Mouse (Mus musculus) kidney, embryonic 15.5 days (tissue): Measurements from ENCODE around the gene Spata13. TPM values are rescaled to one million over a fixed set of nuclear protein-coding genes. Genes with fewer than 3 reads are reported as not detected.

ENCODE experiments used
- ATAC-seq: fragments of 200-750 bp; cut with Nextera tagmentation; replicated peaks from 2 replicates; pipeline ENCODE4 v1.8.0; 2017; ENCODE audit warnings: moderate TSS enrichment; ENCODE audit not compliant: low FRiP score
- H3K27ac ChIP-seq: fragments of 300-500 bp; sonication (generic); 2 replicates; pipeline ENCODE4 v1.5.1; 2015; ENCODE audit warnings: mild to moderate bottlenecking, inconsistent platforms
- H3K27me3 ChIP-seq: fragments of 300-500 bp; sonication (generic); 2 replicates; pipeline ENCODE4 v1.6.1; 2015; ENCODE audit warnings: inconsistent platforms
- H3K36me3 ChIP-seq: fragments of 300-500 bp; sonication (generic); 2 replicates; pipeline ENCODE4 v1.6.1; 2015; ENCODE audit warnings: inconsistent platforms
- H3K4me1 ChIP-seq: fragments of 300-500 bp; sonication (generic); 2 replicates; pipeline ENCODE4 v1.6.1; 2015; ENCODE audit warnings: inconsistent platforms
- H3K4me2 ChIP-seq: fragments of 300-500 bp; sonication (generic); 2 replicates; pipeline ENCODE4 v1.6.1; 2015; ENCODE audit warnings: moderate library complexity, mild to moderate bottlenecking, inconsistent platforms
- H3K4me3 ChIP-seq: fragments of 300-500 bp; sonication (generic); replicated peaks from 2 replicates; pipeline ENCODE4 v1.5.1; 2015; ENCODE audit warnings: mild to moderate bottlenecking, inconsistent platforms
- H3K9ac ChIP-seq: fragments of 300-500 bp; sonication (generic); 2 replicates; pipeline ENCODE4 v1.6.1; 2015; ENCODE audit warnings: mild to moderate bottlenecking, inconsistent platforms
- H3K9me3 ChIP-seq: fragments of 300-500 bp; sonication (generic); replicated peaks from 2 replicates; pipeline ENCODE4 v1.6.1; 2016; ENCODE audit warnings: inconsistent platforms
- WGBS: fragments of 180-500 bp; shearing (Covaris S2); methylation state at CpG from one replicate; pipeline ENCODE4 v1.1.7; 2015; ENCODE audit warnings: mixed read lengths; 5-methylcytosine and 5-hydroxymethylcytosine counted together
- polyA plus RNA-seq: library from polyadenylated mRNA; unstranded; fragments of >200 nt; fragmentation: Nextera tagmentation; extraction: Ambion mirVana; gene quantifications from 2 replicates; pipeline ENCODE4 v1.2.1, GENCODE M21; 2015

Gene Spata13
- polyA plus RNA-seq = 55.1 and 64.4 TPM in 2 replicates

DNA sequence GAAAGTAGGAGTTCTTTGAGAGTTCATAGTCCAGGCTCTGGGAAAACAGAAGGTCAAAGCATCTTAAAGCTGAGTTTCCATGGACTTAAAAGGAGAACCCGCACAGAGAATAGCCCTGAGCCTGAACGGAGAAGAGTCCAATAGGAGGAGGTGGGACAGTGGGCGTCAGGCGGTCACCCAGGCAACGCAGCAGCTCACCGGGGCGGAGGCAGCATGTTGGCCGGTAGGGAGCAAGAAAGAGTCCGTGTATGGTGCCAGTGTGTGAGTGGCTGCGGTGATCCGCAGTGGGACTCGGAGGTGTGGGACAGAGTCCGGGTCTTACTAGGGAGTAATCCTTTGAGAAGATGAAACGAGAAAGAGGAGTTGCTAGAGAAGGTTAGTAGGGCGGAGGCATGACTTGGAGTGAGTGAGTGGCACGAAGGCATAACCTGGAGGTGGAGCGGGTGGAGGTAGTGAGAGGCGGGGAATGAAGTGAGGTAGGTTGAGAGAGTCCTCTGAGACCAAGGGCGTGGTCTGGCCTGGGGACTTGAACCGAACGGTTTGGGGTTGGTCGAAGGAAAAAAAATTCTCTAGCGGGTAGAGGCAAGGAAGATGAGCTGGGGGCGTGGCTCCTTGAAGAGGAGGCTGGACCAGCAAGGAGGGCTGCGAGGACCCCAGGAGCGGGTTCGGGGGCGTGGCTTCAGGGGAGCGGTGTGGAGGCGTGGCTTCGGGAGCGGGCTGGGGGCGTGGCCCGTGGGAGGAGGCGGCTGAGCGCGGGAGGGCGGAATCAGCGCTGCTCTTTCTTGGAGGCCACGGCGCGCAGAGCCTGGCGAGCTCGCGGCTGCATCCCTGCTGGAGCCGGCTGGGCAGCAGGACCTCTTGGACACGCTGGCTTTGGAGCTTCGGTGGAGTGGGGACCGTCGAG is at the start of gene Spata13:
Gene Spata13 (plus strand): TSS at position 41 of the 904 bp plus-strand sequence.
- H3K27me3 ChIP-seq = peaks cover 27% of the 10 kb centered on the region
- peaks cover 54% of the 10 kb centered on the region for H3K4me1 ChIP-seq
- peak within 1 kb of the TSS; percentile 72 for H3K9ac ChIP-seq
- WGBS = under 1% methylated on average over 50 of the region's 50 CpGs
- H3K9me3 ChIP-seq = no peaks in the 10 kb centered on the region
- H3K36me3 ChIP-seq = no peaks in the 10 kb centered on the region
- peak within 1 kb of the TSS; percentile 92 for H3K4me2 ChIP-seq
- peak within 1 kb of the TSS; percentile 73 for H3K4me3 ChIP-seq
- ATAC-seq = peak; percentile 91
- H3K27ac ChIP-seq = peak within 1 kb of the TSS; percentile 92

DNA sequence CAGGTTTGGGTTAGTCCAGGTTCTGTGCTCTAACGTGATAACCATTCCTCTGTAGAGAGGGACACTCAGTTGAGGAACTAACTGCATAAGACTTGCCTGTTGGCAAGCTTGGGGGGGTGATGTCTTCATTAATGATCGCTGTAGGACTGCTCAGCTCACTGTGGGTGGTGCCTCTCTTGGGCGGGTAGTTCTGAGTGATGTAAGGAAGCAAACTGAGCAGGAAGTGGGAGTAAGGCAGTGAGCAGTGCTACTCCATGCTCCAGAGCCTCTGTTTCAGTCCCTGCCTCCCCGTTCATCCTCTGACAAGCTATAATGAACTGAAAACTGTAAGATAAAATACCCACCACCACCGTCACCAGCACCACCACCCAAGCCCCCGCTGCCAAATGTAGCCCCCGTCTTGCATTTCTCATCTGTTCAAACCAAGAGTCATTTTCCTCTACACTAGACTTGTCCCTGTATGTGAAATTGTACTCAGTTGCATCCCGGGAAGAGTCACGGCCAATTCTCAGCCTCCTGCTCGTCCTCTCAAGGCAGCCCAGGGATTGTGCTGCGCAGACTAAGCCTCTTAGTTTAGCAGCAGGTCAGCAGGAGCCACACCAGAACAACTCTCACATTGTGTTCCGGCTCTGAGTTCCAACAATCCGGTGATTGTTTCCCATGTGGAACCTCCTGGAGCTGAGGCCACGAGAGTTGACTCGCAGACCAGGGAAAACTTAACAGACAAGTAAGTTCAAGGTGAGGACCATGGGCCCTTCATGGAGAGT is 46.9 kb upstream of the Spata13 start:
- H3K27me3 ChIP-seq = no peaks in the 10 kb centered on the region
- peaks cover 21% of the 10 kb centered on the region for H3K4me1 ChIP-seq
- H3K4me3 ChIP-seq = no peak overlapping the region
- H3K4me2 ChIP-seq = no peak overlapping the region
- H3K36me3 ChIP-seq = no peaks in the 10 kb centered on the region
- no peak overlapping the region for H3K9ac ChIP-seq
- 0 out of 2 replicates have a peak, but pooled peaks have one; percentile 79 for ATAC-seq
- peak overlapping the region; percentile 70 for H3K27ac ChIP-seq
- H3K9me3 ChIP-seq = no peaks in the 10 kb centered on the region
- WGBS = 56% methylated on average over 15 of the region's 15 CpGs

DNA sequence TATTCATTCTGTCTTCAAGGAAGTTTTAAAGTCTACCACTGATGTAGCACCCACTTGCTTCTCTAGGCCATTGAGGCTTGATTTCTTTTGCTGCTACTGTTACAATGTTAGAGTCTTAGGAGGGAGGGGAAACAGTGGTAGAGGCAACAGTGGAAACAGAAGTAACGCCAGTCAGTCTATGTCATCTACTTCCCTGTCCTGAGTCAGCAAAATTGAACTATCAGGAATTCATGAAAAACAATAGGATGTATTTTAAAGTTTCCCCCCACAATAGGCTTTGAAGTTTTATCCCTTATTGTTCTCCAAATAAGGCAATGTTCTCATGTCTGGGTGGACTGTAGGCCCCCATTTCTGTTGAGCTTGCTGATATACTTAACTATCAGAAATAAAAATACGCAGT is 44.8 kb upstream of the Spata13 start:
- no peak for ATAC-seq

DNA sequence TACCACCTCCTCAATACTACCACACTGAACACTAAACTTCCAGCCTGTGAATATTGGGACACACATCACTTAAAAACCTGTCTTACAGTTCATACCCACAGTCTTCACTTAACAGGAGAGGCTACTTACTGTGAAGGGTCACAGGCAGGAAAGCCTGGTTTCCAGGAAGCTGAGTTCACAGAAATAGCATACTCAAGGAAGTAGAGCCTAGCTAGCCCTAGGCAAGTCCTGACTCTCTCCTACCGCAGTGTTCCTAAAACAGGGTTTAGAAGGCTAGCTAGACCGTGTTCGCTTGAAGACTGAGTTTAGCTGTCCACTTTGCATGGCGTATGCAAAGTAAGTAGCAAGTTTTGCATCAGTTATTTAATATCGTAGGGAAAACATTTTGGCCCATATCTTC is 41.5 kb upstream of the Spata13 start:
- no peak overlapping the region for H3K9ac ChIP-seq
- no peak for ATAC-seq

More for the DNA sequence above, 44.8 kb upstream of the Spata13 start:
- Histone ChIP-seq H3K27ac (peak overlapping the region; percentile 37; the same call in 1 of the 2 replicates), H3K4me1 (peaks cover 34% of the 10 kb centered on the region), H3K9me3 (no peaks in the 10 kb centered on the region), H3K9ac (no peak overlapping the region), H3K36me3 (no peaks in the 10 kb centered on the region), H3K4me3 (no peak overlapping the region), H3K4me2 (no peak overlapping the region), H3K27me3 (no peaks in the 10 kb centered on the region)
- WGBS = 83% methylated on average over 2 of the region's 2 CpGs

DNA sequence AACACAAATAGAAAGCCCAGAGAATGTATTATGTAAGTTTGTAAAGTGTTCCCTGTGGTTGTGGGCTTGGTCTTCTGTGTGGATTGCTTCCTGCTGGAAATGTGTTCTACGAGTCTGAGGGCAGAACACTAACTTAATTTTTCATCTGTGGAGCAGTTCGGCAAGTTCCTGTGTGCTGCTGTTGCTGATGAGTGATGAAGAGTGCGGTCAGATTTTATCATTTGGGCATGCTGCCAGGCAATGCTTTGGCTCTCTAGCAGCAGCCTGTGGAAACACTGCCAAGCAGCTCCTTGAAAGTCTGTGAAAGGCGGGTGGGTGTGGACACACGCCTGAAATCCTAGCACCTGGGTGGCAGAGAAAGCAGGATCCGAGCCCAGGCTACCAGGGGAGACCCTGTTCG is 41.0 kb upstream of the Spata13 start:
- H3K9me3 ChIP-seq = no peaks in the 10 kb centered on the region
- H3K27ac ChIP-seq = peak overlapping the region; percentile 76
- no peak overlapping the region for H3K9ac ChIP-seq
- no peaks in the 10 kb centered on the region for H3K36me3 ChIP-seq
- H3K4me1 ChIP-seq = peaks cover 45% of the 10 kb centered on the region
- no peaks in the 10 kb centered on the region for H3K27me3 ChIP-seq
- no peak overlapping the region for H3K4me2 ChIP-seq
- no peak overlapping the region for H3K4me3 ChIP-seq
- no peak for ATAC-seq
- 32% methylated on average over 7 of the region's 7 CpGs for WGBS

More for the DNA sequence above, 41.5 kb upstream of the Spata13 start:
- H3K4me1 ChIP-seq = peaks cover 40% of the 10 kb centered on the region
- no peaks in the 10 kb centered on the region for H3K9me3 ChIP-seq
- H3K4me3 ChIP-seq = no peak overlapping the region
- H3K4me2 ChIP-seq = no peak overlapping the region
- H3K27me3 ChIP-seq = no peaks in the 10 kb centered on the region
- no peaks in the 10 kb centered on the region for H3K36me3 ChIP-seq
- peak overlapping the region; percentile 76 for H3K27ac ChIP-seq
- WGBS = 73% methylated on average over 5 of the region's 5 CpGs

DNA sequence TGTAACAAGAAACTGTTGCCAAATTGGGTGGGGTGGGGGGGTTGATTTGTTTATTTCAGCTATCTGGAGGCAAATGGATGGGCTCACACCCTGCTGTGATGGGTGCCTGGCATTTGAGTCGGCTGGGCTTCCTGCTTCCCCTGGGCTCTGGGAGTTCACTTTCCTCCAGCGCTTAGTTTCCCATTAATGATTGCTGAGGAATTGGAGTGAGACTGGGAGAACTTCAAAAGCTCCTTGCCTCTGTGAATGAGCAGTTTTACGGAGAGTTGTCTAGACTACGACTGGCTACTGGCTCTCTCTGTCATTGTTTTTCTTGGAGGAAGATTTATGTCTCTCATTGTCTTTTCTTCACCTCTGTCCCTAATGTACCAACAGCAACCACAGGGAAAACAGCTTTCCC is 36.2 kb upstream of the Spata13 start:
- Histone ChIP-seq H3K4me2 (peak overlapping the region; percentile 41), H3K36me3 (no peaks in the 10 kb centered on the region), H3K9me3 (no peaks in the 10 kb centered on the region), H3K27ac (peak overlapping the region; percentile 86), H3K4me1 (peaks cover 39% of the 10 kb centered on the region), H3K9ac (no peak overlapping the region), H3K4me3 (no peak overlapping the region), H3K27me3 (no peaks in the 10 kb centered on the region)
- WGBS = 1% methylated on average over 4 of the region's 4 CpGs
- ATAC-seq = peak; percentile 75

DNA sequence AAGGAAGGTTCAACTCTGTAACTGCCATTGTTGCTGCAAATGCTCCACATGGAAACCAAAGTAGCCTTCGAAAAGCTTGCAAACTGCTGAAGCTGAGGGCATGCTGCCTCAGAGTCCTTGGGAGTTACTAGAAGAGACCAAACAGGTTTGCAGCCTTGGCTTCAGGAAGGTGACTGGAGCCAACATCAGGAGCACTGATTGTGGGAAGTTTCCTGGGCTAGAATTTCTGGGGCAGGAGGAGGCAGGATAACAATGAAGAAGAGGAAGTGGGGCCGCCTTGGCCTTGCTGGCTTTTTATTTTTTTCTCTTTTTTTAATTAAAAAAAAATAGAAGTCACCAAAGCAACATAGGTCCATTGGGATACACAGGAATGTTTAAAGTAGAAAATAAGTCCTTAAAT is 34.8 kb upstream of the Spata13 start:
- Histone ChIP-seq H3K4me1 (peaks cover 33% of the 10 kb centered on the region), H3K36me3 (no peaks in the 10 kb centered on the region), H3K27me3 (no peaks in the 10 kb centered on the region), H3K4me2 (no peak overlapping the region), H3K9me3 (no peaks in the 10 kb centered on the region), H3K9ac (no peak overlapping the region), H3K4me3 (no peak overlapping the region), H3K27ac (peak overlapping the region; percentile 86)
- no peak for ATAC-seq
- 73% methylated on average over 2 of the region's 2 CpGs for WGBS

DNA sequence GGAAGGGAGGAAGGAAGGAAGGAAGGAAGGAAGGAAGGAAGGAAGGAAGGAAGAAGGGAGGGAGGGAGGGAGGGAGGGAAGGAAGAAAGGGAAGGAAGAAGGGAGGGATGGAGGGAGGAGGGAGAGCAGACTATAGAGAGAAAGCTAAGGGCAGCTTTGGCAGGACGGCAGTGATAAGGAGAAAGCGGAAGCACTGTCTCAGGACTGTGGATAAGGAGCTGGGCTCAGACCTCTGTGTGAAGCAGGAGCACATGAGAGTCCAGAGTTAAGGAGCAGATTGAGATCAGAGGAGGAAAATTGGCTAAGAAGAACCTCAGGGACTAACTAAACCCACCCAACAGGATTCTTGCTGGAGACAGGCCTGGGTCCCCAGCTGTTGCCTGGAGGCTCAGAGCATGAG is 28.2 kb upstream of the Spata13 start:
- Histone ChIP-seq H3K9me3 (no peaks in the 10 kb centered on the region), H3K36me3 (no peaks in the 10 kb centered on the region), H3K4me2 (no peak overlapping the region), H3K4me3 (no peak overlapping the region), H3K9ac (no peak overlapping the region), H3K4me1 (peaks cover 19% of the 10 kb centered on the region), H3K27ac (no peak overlapping the region), H3K27me3 (no peaks in the 10 kb centered on the region)
- 67% methylated on average over 2 of the region's 2 CpGs for whole genome bisulfite sequencing
- no peak for ATAC-seq

DNA sequence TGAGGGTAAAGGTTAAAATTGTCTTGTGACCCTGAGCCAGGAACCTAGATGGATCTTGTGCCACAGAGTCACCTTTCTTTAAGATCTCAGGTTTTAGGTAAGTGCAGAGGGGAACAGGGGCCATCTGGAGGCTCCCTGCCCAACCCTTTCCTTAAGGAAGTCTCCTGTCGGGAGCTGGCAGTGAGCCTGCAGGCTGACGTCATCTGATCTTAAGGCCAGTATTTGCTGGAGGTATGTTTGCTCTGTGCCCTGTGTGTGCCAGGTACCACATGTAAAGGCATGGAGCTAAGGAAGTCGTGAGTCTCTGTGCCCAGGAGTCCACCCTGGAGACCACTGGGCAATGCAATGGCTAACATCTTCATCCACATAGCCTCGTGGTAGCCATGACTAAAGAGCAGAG is 27.6 kb upstream of the Spata13 start:
- Histone ChIP-seq H3K9ac (no peak overlapping the region), H3K36me3 (no peaks in the 10 kb centered on the region), H3K4me2 (no peak overlapping the region), H3K27me3 (no peaks in the 10 kb centered on the region), H3K9me3 (no peaks in the 10 kb centered on the region), H3K4me3 (no peak overlapping the region), H3K27ac (0 out of 2 replicates have a peak overlapping the region, but pooled peaks have one; percentile 29), H3K4me1 (peaks cover 19% of the 10 kb centered on the region)
- ATAC-seq = no peak
- WGBS = 59% methylated on average over 4 of the region's 4 CpGs

DNA sequence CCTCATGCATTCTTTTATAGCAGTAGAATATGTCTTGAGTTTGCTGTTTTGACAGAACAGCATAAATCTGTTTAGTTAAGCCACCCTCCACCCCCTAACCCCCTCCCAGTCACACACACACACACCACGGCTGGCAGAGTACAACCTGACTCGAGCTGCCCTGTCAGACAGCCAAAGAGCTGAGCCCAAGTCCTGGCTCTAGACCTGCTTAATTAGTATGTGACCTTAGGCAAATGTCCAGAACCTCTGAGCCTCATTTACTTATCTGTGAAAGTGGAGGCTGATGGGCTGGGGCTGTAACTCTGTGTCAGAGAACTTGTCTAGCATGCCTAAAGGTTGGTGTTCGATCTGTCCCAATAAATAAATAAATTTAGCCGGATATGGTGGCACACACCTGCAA is 26.1 kb upstream of the Spata13 start:
- WGBS = 73% methylated on average over 4 of the region's 4 CpGs

DNA sequence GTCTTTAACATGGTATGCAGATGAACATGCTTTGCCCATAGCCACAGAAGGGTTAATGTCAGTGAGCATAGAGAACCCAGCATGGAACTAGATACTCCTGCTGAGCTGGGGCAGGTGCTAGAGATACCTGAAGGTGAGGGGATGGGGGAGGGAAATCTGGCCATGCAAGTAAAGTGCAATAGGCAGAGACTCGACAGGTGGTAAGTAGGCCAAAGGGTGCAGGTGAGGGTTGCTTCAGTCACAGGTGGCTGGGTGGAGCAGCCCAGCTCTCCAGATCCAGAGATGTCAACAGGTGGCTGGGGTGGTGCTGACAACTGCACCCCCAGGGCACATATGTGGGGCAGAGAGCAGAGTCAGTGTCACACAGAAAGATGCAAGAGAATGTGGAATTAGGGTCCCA is 24.6 kb upstream of the Spata13 start:
- H3K9ac ChIP-seq = no peak overlapping the region
- H3K9me3 ChIP-seq = no peaks in the 10 kb centered on the region
- no peak overlapping the region for H3K4me2 ChIP-seq
- H3K27me3 ChIP-seq = no peaks in the 10 kb centered on the region
- peaks cover 19% of the 10 kb centered on the region for H3K4me1 ChIP-seq
- no peak overlapping the region for H3K4me3 ChIP-seq
- H3K36me3 ChIP-seq = no peaks in the 10 kb centered on the region
- no peak for ATAC-seq
- H3K27ac ChIP-seq = no peak overlapping the region
- WGBS = 63% methylated on average over 1 of the region's 1 CpGs

More for the DNA sequence above, 26.1 kb upstream of the Spata13 start:
- no peak for ATAC-seq
- no peak overlapping the region for H3K4me2 ChIP-seq
- no peaks in the 10 kb centered on the region for H3K36me3 ChIP-seq
- H3K27me3 ChIP-seq = no peaks in the 10 kb centered on the region
- peaks cover 19% of the 10 kb centered on the region for H3K4me1 ChIP-seq
- no peaks in the 10 kb centered on the region for H3K9me3 ChIP-seq
- H3K27ac ChIP-seq = no peak overlapping the region
- H3K4me3 ChIP-seq = no peak overlapping the region
- H3K9ac ChIP-seq = no peak overlapping the region

DNA sequence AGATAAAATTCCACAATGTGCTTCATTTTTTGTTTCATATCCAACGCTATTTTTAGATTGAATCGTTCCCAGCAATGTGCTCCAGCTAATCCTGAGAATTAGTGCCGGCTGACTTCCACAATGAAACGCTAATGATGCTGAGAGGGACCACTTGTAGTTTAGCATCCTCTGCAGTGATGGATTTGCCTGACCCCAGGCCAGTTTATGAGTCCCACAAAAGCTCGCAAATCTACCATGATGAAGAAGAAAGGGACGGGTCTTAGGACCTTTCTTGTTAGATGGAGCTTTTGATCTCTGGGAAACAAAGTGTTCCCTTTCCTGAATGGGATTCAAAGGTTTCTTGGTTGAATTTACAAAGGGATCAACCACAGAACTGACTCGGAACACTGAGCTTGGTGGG is 21.1 kb upstream of the Spata13 start:
- Histone ChIP-seq H3K9me3 (no peaks in the 10 kb centered on the region), H3K4me3 (no peak overlapping the region), H3K4me1 (no peaks in the 10 kb centered on the region), H3K9ac (no peak overlapping the region), H3K36me3 (no peaks in the 10 kb centered on the region), H3K27ac (no peak overlapping the region), H3K4me2 (no peak overlapping the region), H3K27me3 (no peaks in the 10 kb centered on the region)
- WGBS = 29% methylated on average over 7 of the region's 7 CpGs
- ATAC-seq = no peak
